Mouse (Mus musculus) skeletal muscle tissue, adult 2 months (tissue): ENCODE data around the gene Sf1.
A peak's percentile ranks its signal among the peaks of the same experiment; 100 is the strongest.

Source experiments
- DNase-seq: peaks from one replicate; pipeline ENCODE4 v3.0.0-alpha.2; 2012; ENCODE audit warnings: low read depth, low spot score

Gene Sf1

GRCm38 (mm10) chr19:6341453-6342077 lies 21.9 kb upstream of the Sf1 start:
- no peak for DNase-seq

GRCm38 (mm10) chr19:6342276-6342933 lies 21.1 kb upstream of the Sf1 start:
- no peak for DNase-seq

GRCm38 (mm10) chr19:6343066-6343925 lies 20.2 kb upstream of the Sf1 start:
- no peak for DNase-seq

- DNase-seq: no peak
These were observed 19.5 kb upstream of the Sf1 start for GRCm38 (mm10) chr19:6343996-6344395.

GRCm38 (mm10) chr19:6346023-6346422 lies 17.5 kb upstream of the Sf1 start:
- no peak for DNase-seq

GRCm38 (mm10) chr19:6346661-6347060 lies 16.8 kb upstream of the Sf1 start:
- DNase-seq: no peak

- DNase-seq: no peak
These were observed 15.9 kb upstream of the Sf1 start for GRCm38 (mm10) chr19:6347615-6348014.

GRCm38 (mm10) chr19:6348717-6349116 lies 14.8 kb upstream of the Sf1 start:
- DNase-seq: no peak

- no peak for DNase-seq
These were observed 14.1 kb upstream of the Sf1 start for GRCm38 (mm10) chr19:6349215-6349983.

- DNase-seq: no peak
These were observed 11.9 kb upstream of the Sf1 start for GRCm38 (mm10) chr19:6351431-6352106.

- DNase-seq: no peak
These were observed 11.4 kb upstream of the Sf1 start for GRCm38 (mm10) chr19:6352107-6352505.

- no peak for DNase-seq
These were observed 9.5 kb upstream of the Sf1 start for GRCm38 (mm10) chr19:6354030-6354429.

- no peak for DNase-seq
These were observed 2.2 kb upstream of the Sf1 start for GRCm38 (mm10) chr19:6361291-6361690.

GRCm38 (mm10) chr19:6363091-6363410 lies 439 bp upstream of the Sf1 start:
- DNase-seq: no peak

- DNase-seq: peak; percentile 92
These were observed 831 bp downstream of the Sf1 start for GRCm38 (mm10) chr19:6364317-6364725.

GRCm38 (mm10) chr19:6364842-6365241 lies 1.4 kb downstream of the Sf1 start:
- DNase-seq: no peak

- DNase-seq: no peak
These were observed 6.7 kb downstream of the Sf1 start for GRCm38 (mm10) chr19:6370175-6370574.

- no peak for DNase-seq
These were observed 8.9 kb downstream of the Sf1 start for GRCm38 (mm10) chr19:6372433-6372832.

- peak; percentile 75 for DNase-seq
These were observed 10.3 kb downstream of the Sf1 start for GRCm38 (mm10) chr19:6373539-6374400.

GRCm38 (mm10) chr19:6374571-6374970 lies 11.1 kb downstream of the Sf1 start:
- DNase-seq: no peak
